Mouse (Mus musculus) embryonic facial prominence, embryonic 15.5 days (tissue): Measurements from ENCODE around the gene Pde1c. TPM values are rescaled to one million over a fixed set of nuclear protein-coding genes. Genes with fewer than 3 reads are reported as not detected.

Source experiments
- ATAC-seq: fragments of 200-750 bp; cut with Nextera tagmentation; 2 replicates; pipeline ENCODE4 v1.8.0; 2017; ENCODE audit warnings: low read depth, moderate TSS enrichment; ENCODE audit not compliant: insufficient number of reproducible peaks, low FRiP score, low TSS enrichment
- H3K27ac ChIP-seq: fragments of 300-500 bp; sonication (generic); replicated peaks from 2 replicates; pipeline ENCODE4 v1.5.1; 2015; ENCODE audit warnings: mild to moderate bottlenecking, inconsistent platforms
- H3K27me3 ChIP-seq: fragments of 300-500 bp; sonication (generic); 2 replicates; pipeline ENCODE4 v1.6.1; 2015; ENCODE audit warnings: inconsistent platforms
- H3K36me3 ChIP-seq: fragments of 300-500 bp; sonication (generic); 2 replicates; pipeline ENCODE4 v1.6.1; 2015; ENCODE audit warnings: mild to moderate bottlenecking, inconsistent platforms
- H3K4me1 ChIP-seq: fragments of 300-500 bp; sonication (generic); 2 replicates; pipeline ENCODE4 v1.6.1; 2015; ENCODE audit warnings: inconsistent platforms
- H3K4me2 ChIP-seq: fragments of 300-500 bp; sonication (generic); replicated peaks from 2 replicates; pipeline ENCODE4 v1.6.1; 2015; ENCODE audit warnings: mild to moderate bottlenecking, inconsistent platforms
- H3K4me3 ChIP-seq: fragments of 300-500 bp; sonication (generic); replicated peaks from 2 replicates; pipeline ENCODE4 v1.5.1; 2015; ENCODE audit warnings: mild to moderate bottlenecking, inconsistent platforms
- H3K9ac ChIP-seq: fragments of 300-500 bp; sonication (generic); 2 replicates; pipeline ENCODE4 v1.6.1; 2015; ENCODE audit warnings: inconsistent platforms
- H3K9me3 ChIP-seq: fragments of 300-500 bp; sonication (generic); replicated peaks from 2 replicates; pipeline ENCODE4 v1.6.1; 2016; ENCODE audit warnings: inconsistent platforms
- WGBS: fragments of 180-500 bp; shearing (Covaris S2); methylation state at CpG from one replicate; pipeline ENCODE4 v1.1.7; 2015; 5-methylcytosine and 5-hydroxymethylcytosine counted together
- polyA plus RNA-seq: library from polyadenylated mRNA; unstranded; fragments of >200 nt; fragmentation: Nextera tagmentation; extraction: Ambion mirVana; gene quantifications from 2 replicates; pipeline ENCODE4 v1.2.1, GENCODE M21; 2015

The Pde1c gene
- polyA plus RNA-seq, 1 experiment from 2014 or later: 4.1 TPM

- no peak overlapping the region for H3K9ac ChIP-seq
- no peak overlapping the region; the same call in 1 of the 2 replicates for H3K27ac ChIP-seq
- 4% methylated on average over 3 of the region's 3 CpGs for WGBS
- no peaks in the 10 kb centered on the region for H3K36me3 ChIP-seq
- H3K4me1 ChIP-seq: peaks cover 4% of the 10 kb centered on the region; the same call in 1 of the 2 replicates
- no peak for ATAC-seq
- no peaks in the 10 kb centered on the region for H3K9me3 ChIP-seq
- H3K27me3 ChIP-seq: no peaks in the 10 kb centered on the region
- no peak overlapping the region for H3K4me3 ChIP-seq
- H3K4me2 ChIP-seq: no peak overlapping the region
Measured at GRCm38 (mm10) chr6:56322799-56323198, 246.1 kb downstream of the Pde1c start.

GRCm38 (mm10) chr6:56310318-56310717 is 258.6 kb downstream of the Pde1c start:
- no peak overlapping the region for H3K4me2 ChIP-seq
- H3K27me3 ChIP-seq: no peaks in the 10 kb centered on the region
- no peaks in the 10 kb centered on the region for H3K4me1 ChIP-seq
- no peak overlapping the region for H3K9ac ChIP-seq
- no peak overlapping the region for H3K4me3 ChIP-seq
- ATAC-seq: no peak
- H3K27ac ChIP-seq: no peak overlapping the region
- no peaks in the 10 kb centered on the region for H3K36me3 ChIP-seq
- no peaks in the 10 kb centered on the region for H3K9me3 ChIP-seq

DNA sequence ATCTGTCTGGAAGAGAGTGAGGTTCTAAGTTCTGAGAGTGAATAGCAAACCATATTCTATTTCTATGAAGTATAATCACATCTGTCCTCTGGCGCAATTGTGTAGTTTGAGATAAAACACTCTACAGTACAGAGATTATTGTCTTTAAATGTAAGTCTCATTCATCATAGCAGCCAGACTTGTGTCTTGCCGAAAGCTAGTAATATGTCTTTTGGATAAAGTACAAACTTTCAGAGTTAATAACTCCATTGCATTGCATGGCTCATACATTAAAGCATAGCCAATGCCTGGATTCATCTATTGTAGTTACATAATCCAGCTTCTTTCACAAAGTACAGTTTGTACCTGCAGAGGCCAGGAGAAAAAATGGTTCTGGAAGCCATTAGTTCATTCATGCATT is 262.8 kb downstream of the Pde1c start:
- Histone ChIP-seq H3K27me3 (no peaks in the 10 kb centered on the region), H3K27ac (no peak overlapping the region), H3K4me2 (no peak overlapping the region), H3K4me1 (no peaks in the 10 kb centered on the region), H3K36me3 (no peaks in the 10 kb centered on the region), H3K4me3 (no peak overlapping the region), H3K9ac (no peak overlapping the region), H3K9me3 (no peaks in the 10 kb centered on the region)
- ATAC-seq: no peak
- 71% methylated on average over 2 of the region's 2 CpGs for WGBS

DNA sequence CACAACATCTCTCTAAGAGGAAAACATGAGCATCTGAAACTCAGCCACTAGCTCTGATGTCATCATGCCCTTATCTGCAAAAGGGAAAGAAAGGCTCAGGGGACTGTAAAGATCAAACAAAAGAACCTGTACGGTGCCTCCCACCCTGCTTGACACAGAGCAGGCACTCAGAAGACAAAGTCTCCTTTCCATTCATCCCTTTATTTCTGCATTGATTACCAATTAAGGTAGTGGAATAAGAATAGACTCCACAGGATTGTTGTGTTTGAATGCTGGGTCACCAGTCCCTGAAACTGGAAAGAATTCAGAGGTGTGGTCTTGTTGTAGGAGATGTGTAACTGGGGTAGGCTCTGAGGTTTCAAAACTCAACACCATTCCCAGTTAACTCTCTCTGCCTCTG is 276.7 kb downstream of the Pde1c start:
- no peak for ATAC-seq
- no peak overlapping the region for H3K27ac ChIP-seq
- H3K9ac ChIP-seq: no peak overlapping the region
- 80% methylated on average over 1 of the region's 1 CpGs for WGBS
- H3K4me2 ChIP-seq: no peak overlapping the region
- H3K27me3 ChIP-seq: no peaks in the 10 kb centered on the region
- no peaks in the 10 kb centered on the region for H3K4me1 ChIP-seq
- H3K4me3 ChIP-seq: no peak overlapping the region
- H3K36me3 ChIP-seq: no peaks in the 10 kb centered on the region
- H3K9me3 ChIP-seq: no peaks in the 10 kb centered on the region

- WGBS: 68% methylated on average over 2 of the region's 2 CpGs
- ATAC-seq: no peak
- Histone ChIP-seq H3K9me3 (no peaks in the 10 kb centered on the region), H3K4me1 (no peaks in the 10 kb centered on the region), H3K9ac (no peak overlapping the region), H3K36me3 (no peaks in the 10 kb centered on the region), H3K27me3 (no peaks in the 10 kb centered on the region), H3K27ac (no peak overlapping the region), H3K4me3 (no peak overlapping the region), H3K4me2 (no peak overlapping the region)
Measured at GRCm38 (mm10) chr6:56289307-56289706, 279.6 kb downstream of the Pde1c start.

DNA sequence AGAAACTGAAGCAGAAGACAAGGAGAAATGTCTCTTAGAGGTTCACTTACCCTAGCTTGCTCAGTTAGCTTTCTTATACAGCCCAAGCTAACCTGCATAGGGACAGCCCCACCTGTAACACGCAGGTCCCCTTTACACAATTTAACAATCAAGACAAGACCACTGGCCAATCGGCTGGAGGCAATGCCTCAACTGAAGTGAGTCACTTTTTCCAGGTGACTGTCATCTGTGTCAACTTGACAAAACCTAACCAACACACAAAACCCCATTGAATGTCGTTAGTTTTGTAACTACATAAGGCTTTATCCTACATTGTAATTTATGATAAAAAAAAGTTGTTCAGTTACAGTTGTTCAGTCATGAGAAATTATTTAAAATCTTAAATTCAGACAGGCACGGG is 284.1 kb downstream of the Pde1c start:
- no peaks in the 10 kb centered on the region for H3K27me3 ChIP-seq
- H3K9me3 ChIP-seq: no peaks in the 10 kb centered on the region
- 82% methylated on average over 4 of the region's 4 CpGs for WGBS
- no peak overlapping the region for H3K4me3 ChIP-seq
- no peaks in the 10 kb centered on the region for H3K4me1 ChIP-seq
- no peak for ATAC-seq
- no peak overlapping the region for H3K4me2 ChIP-seq
- no peaks in the 10 kb centered on the region for H3K36me3 ChIP-seq
- no peak overlapping the region for H3K9ac ChIP-seq
- H3K27ac ChIP-seq: no peak overlapping the region

GRCm38 (mm10) chr6:56275461-56275860 is 293.4 kb downstream of the Pde1c start:
- H3K4me2 ChIP-seq: no peak overlapping the region
- no peaks in the 10 kb centered on the region for H3K27me3 ChIP-seq
- no peaks in the 10 kb centered on the region for H3K9me3 ChIP-seq
- WGBS: 76% methylated on average over 1 of the region's 1 CpGs
- ATAC-seq: no peak
- no peak overlapping the region for H3K9ac ChIP-seq
- no peaks in the 10 kb centered on the region for H3K4me1 ChIP-seq
- H3K4me3 ChIP-seq: no peak overlapping the region
- no peak overlapping the region for H3K27ac ChIP-seq
- no peaks in the 10 kb centered on the region for H3K36me3 ChIP-seq

GRCm38 (mm10) chr6:56271741-56272140 is 297.2 kb downstream of the Pde1c start:
- Histone ChIP-seq H3K4me3 (no peak overlapping the region), H3K36me3 (no peaks in the 10 kb centered on the region), H3K27ac (no peak overlapping the region), H3K27me3 (no peaks in the 10 kb centered on the region), H3K9me3 (no peaks in the 10 kb centered on the region), H3K4me1 (no peaks in the 10 kb centered on the region), H3K4me2 (no peak overlapping the region), H3K9ac (no peak overlapping the region)
- no peak for ATAC-seq
- 58% methylated on average over 2 of the region's 2 CpGs for WGBS

DNA sequence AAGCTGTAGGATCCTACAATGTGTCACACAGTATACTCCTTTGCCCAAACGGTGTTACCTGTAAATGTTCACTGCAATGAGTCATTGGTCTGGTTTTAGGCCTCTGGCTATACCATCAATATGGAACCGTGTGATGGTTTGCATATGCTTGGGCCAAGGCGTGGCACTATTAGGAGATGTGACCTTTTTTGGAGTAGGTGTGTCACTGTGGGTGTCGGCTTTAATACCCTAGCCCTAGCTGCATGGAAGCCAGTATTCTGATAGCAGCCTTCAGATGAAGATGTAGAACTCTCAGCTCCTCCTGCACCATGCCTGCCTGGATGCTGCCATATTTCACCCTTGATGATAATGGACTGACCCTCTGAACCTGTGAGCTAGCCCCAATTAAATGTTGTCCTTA is 304.4 kb downstream of the Pde1c start:
- H3K9ac ChIP-seq: no peak overlapping the region
- no peaks in the 10 kb centered on the region for H3K4me1 ChIP-seq
- no peak overlapping the region for H3K4me2 ChIP-seq
- H3K9me3 ChIP-seq: no peaks in the 10 kb centered on the region
- no peaks in the 10 kb centered on the region for H3K27me3 ChIP-seq
- H3K36me3 ChIP-seq: no peaks in the 10 kb centered on the region
- ATAC-seq: no peak
- 89% methylated on average over 4 of the region's 4 CpGs for WGBS
- no peak overlapping the region for H3K27ac ChIP-seq
- H3K4me3 ChIP-seq: no peak overlapping the region

- H3K27ac ChIP-seq: no peak overlapping the region
- H3K27me3 ChIP-seq: no peaks in the 10 kb centered on the region
- no peak overlapping the region for H3K4me3 ChIP-seq
- no peak overlapping the region for H3K4me2 ChIP-seq
- no peak overlapping the region for H3K9ac ChIP-seq
- no peak for ATAC-seq
- 70% methylated on average over 3 of the region's 3 CpGs for WGBS
- H3K36me3 ChIP-seq: no peaks in the 10 kb centered on the region
- H3K4me1 ChIP-seq: no peaks in the 10 kb centered on the region
- H3K9me3 ChIP-seq: no peaks in the 10 kb centered on the region
Measured at GRCm38 (mm10) chr6:56260118-56260517, 308.8 kb downstream of the Pde1c start.

DNA sequence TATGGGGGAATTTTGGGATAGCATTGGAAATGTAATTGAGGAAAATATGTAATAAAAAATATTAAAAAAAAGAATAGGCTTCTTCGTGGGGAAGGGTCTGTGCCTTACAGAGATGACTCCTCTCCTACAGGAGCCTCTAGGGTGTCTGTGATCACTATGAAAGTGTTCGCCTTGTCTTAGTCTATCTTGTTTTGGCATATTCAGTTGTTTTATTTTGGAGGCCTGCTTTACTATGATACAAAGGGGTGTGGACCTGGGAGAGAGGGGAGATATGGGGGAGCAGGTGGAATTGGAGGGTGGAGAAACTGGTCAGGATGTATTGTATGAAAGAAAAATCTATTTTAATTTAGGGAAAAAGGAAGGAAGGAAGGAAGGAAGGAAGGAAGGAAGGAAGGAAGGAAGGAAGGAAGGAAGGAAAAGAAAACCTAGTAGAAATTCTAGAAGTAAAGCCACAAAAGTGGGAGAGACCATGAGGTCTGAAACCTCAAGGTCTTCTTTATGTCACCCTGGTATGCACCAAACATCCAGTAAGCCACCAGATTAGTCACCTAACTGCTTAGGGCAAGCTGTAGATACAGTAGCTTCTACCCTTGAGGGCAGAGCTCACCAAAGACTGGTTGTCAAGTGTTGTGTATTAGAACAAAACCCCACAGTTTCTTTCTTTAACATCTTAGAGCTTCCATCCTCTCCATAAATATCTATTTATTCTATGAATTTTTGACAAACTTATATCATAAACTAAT is 311.2 kb downstream of the Pde1c start:
- ATAC-seq: no peak
- H3K4me1 ChIP-seq: no peaks in the 10 kb centered on the region
- WGBS: 87% methylated on average over 2 of the region's 2 CpGs

GRCm38 (mm10) chr6:56250091-56250490 is 318.8 kb downstream of the Pde1c start:
- Histone ChIP-seq H3K4me2 (no peak overlapping the region), H3K27ac (no peak overlapping the region), H3K36me3 (no peaks in the 10 kb centered on the region), H3K4me3 (no peak overlapping the region), H3K27me3 (no peaks in the 10 kb centered on the region), H3K9me3 (no peaks in the 10 kb centered on the region), H3K9ac (no peak overlapping the region), H3K4me1 (no peaks in the 10 kb centered on the region)
- WGBS: 82% methylated on average over 3 of the region's 3 CpGs
- ATAC-seq: no peak

More for the DNA sequence above, 311.2 kb downstream of the Pde1c start:
- no peak overlapping the region for H3K4me3 ChIP-seq
- H3K9me3 ChIP-seq: no peaks in the 10 kb centered on the region
- H3K27me3 ChIP-seq: no peaks in the 10 kb centered on the region
- H3K27ac ChIP-seq: no peak overlapping the region
- H3K9ac ChIP-seq: no peak overlapping the region
- H3K4me2 ChIP-seq: no peak overlapping the region
- no peaks in the 10 kb centered on the region for H3K36me3 ChIP-seq
